Mouse (Mus musculus) adrenal gland, adult 18-20 months (tissue): ENCODE results near the gene Kcnmb1. TPM values are rescaled to one million over a fixed set of nuclear protein-coding genes. Genes with fewer than 3 reads are reported as not detected.
A peak's percentile ranks its signal among the peaks of the same experiment; 100 is the strongest.

Source experiments
- DNase-seq, 2 experiments: peaks; one replicate each; pipeline ENCODE4 v3.0.0; 2021 to 2022; ENCODE audit warnings: low spot score in 2 of 2
- long read RNA-seq, 2 experiments: library from polyadenylated mRNA; stranded (forward); transcript quantifications; one replicate each; pipeline ENCODE4 v2.0.0; 2021
- total RNA-seq, 2 experiments: library from RNA; stranded (reverse); gene quantifications; 1 replicate in 1 of 2; 2 replicates in 1 of 2; pipeline ENCODE4 v1.2.3; 2021

The Kcnmb1 gene
- under 1 TPM; 0.10 to 0.17 TPM for total RNA-seq
- long read RNA-seq, experiment 1, result 0 reads
- long read RNA-seq, experiment 2, result 0 reads

DNA sequence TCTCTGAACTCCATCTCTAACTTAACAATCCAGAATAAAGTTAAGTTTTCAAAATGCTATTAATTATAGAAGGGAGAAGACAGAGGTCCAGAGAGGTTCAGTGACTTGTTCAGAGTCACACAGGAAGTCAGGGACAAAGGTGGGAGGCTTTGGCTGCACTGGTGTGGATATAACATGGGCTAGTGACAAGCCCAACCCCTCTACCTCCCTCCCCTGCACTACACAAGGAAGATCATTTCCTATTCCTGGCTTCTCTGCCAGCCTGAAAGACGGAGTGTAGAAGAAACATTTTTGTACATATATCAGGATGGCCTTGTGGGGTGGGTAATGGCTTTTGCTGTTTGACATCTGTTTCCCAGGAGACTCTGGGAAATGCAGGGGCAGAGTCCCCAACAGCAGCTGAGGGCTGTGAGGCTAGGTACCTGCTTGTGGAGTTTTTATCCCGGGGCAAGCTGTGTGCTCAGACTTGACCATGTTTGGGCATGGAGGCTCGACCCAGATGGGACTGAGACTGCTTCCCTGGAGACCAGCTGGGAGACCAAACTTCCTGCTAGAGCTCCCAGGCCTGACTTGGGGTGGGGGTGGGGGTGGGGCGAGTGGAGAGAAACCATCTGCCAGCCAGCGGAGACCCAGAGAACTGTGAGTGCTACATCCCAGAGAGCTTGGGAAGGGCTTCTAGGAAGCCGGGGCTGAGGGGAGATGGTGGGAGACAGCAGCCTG lies at the start of gene Kcnmb1:
Kcnmb1 (plus strand) TSS at position 326 of the 720 bp plus-strand sequence.
- DNase-seq, result no peak

- no peak for DNase-seq
Observed at GRCm38 (mm10) chr11:33913061-33913460, 49.8 kb upstream of the Kcnmb1 start.

GRCm38 (mm10) chr11:33914216-33914615 lies 48.6 kb upstream of the Kcnmb1 start:
- DNase-seq, result no peak

DNA sequence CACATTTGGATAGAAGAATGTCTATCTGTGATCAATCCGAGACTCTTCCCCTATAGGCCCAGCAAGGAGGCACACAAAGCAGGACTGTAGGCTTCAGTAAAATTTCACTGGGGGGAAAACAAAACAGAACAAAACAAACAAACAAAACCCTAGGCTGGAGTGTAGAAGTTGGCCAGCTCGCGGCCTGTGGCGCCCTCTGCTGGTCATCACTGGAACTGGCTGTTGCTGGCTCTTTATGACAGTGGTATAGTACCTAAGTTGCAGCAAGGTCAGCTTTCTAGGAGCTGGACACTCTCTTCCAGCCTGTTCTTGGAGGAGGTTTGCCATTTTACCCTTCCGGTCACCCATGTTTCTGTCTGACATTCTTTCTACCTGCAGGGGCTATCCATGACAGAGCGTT lies 45.2 kb upstream of the Kcnmb1 start:
- peak; percentile 73 to 75 for DNase-seq

DNA sequence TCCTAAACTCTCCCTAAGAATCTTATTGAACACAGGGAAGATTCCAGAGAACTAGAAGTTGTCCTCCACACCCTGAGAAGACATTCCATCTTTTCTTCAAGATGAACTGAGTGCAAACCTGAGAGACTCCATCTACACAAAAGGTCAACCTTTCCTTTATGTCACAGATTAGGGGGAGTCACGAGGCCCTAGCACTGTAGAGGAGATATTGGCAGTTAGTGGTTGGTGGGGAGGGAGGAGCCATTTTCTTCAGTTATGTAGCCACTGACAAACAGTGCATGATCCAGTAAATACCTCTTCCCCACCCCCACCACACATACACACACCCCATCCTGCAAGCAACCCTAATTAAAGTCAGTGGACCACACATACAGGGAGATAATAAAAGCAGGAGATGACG lies 44.4 kb upstream of the Kcnmb1 start:
- DNase-seq, result no peak

DNA sequence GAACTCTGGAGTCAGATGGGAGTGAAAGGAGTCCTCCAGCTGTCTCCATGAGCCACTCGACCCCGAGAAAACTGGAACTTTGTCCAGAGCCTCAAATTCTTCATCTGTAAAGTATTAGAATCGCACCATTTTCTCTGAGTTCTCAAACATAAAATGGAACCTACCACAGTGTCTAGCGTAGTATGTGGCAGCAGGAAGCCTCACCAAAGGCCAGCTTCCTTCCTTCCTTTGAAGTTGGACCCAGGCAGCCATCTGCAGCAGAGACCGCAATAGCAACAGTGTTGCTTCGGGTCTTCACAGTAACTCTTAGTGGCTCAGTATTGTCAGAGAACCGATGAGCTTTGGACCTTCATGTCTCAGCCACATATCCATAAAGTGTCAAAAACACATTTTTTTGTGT lies 43.0 kb upstream of the Kcnmb1 start:
- no peak for DNase-seq

DNA sequence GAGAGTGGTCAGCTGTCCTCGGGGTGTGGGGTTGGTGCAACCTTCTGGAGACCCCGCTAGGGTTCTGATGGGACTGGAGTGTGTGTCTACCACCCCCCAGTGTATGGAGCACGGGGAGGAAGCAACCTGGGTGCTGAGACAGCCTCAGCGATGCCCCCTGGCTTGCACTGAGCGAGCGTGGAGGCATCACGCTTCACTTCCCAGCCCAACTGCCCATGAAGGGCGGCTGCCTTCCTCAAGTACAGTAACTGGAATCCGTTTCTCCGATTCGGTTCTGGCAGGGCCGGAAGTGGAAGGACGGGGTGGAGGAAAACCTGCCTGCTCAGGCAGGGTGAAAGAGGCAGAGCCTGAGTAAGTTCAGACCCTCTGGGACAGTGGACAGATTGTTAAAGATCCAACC lies 41.4 kb upstream of the Kcnmb1 start:
- no peak for DNase-seq

DNA sequence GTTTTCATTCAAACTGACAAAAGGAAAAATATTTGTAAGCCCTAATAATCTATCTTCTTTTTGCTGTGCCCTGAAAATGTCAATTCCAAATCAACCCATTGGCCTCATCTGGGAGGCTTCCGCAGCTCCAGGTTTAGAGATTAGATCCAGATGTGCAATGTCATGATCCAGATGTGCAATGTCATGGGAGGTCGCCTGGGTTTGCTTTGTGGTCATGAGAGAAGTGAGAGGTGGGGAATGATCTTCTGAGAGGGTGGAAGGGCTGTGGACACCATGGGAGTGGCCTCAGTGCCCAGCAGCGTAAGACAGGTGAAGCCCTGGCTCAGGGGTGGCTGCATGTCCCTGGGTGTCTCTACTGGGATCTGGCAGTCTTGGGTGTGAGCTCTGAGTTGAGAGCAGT lies 39.8 kb upstream of the Kcnmb1 start:
- DNase-seq, result no peak

DNA sequence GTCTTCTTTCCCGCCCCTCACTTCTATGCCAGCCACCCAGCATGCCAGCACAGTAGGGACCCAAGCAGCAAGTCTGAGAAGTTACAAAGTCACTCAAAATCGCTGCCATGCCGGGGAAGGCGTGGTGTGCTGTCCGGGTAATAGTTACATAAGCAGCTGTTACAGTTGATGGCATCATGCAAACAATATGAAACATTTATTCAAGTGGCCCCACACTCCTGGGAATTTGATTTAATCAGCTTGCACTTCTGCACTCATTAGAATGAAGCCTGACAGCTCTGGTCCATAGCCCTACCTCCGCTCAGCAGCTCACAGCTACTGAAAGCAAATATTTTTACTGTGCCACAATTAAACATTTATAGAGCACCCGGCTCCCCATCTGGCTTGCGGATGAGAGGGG lies 37.0 kb upstream of the Kcnmb1 start:
- peak in 1 of 2 experiments; percentile 9 for DNase-seq

- peak in 1 of 2 experiments; percentile 11 for DNase-seq
Observed at GRCm38 (mm10) chr11:33926551-33926950, 36.3 kb upstream of the Kcnmb1 start.

DNA sequence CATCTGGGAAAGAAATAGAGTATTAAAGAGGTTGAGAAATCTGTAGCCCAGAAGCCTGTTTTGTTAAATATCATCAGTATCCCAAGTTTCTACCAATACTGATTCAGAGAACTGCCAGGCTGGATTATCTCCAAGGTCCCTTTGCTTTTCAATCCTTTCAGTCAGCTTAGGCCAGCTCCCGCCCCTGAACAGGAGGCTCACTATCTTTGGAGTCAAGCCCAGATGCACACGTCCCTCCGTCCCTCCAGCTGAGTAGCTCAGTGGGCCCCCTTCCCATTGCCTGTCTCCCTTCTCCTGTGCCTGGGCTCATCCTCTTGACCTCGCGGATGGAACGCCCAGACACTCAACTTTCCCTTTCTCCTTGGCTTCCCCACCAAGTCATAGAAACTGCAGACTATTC lies 35.5 kb upstream of the Kcnmb1 start:
- no peak for DNase-seq

GRCm38 (mm10) chr11:33927836-33928235 lies 35.0 kb upstream of the Kcnmb1 start:
- no peak for DNase-seq

DNA sequence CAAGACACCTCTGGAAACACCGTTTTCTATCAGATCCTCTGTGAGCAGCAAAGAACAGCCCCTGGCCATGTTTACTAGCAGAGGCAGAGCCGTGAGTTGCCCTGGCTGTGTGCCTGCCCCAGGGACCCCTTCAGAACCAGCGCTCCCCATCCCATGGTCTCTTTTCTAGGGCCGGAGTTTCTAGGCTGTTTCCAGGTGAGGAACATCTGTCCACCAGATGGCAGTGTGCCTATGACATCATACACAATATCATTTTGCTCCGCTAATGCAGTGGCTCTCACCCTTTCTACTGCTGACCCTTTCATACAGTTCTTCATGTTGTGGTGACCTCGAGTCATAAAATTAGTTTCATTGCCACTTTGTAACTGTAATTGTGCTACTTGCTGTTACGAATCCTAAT lies 34.2 kb upstream of the Kcnmb1 start:
- DNase-seq, result peak in 1 of 2 experiments; percentile 23

DNA sequence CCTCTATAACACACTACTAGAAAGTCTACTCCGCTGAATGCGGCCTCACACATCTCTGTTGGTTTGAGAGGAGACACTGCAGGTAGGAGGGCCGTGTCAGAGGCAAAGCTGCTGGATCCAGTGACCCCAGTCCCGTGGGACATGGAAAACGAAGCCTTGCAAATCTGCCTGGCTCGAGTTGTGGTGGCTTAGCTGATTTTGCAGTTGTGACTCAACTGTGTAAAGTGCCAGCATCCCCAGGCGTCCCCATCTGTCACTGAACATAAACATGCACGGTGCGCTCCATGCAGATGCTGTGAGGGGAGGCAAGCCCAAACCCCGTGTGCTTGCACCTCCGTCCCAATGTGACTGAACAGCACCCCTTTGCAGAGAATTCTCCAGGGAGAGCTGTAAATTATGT lies 33.4 kb upstream of the Kcnmb1 start:
- no peak for DNase-seq

GRCm38 (mm10) chr11:33931836-33932385 lies 30.9 kb upstream of the Kcnmb1 start:
- DNase-seq, result peak in 1 of 2 experiments; percentile 28

GRCm38 (mm10) chr11:33932386-33933111 lies 30.3 kb upstream of the Kcnmb1 start:
- DNase-seq, result no peak

- DNase-seq, result no peak
Observed at GRCm38 (mm10) chr11:33934286-33934685, 28.5 kb upstream of the Kcnmb1 start.

GRCm38 (mm10) chr11:33937641-33938040 lies 25.2 kb upstream of the Kcnmb1 start:
- no peak for DNase-seq

DNA sequence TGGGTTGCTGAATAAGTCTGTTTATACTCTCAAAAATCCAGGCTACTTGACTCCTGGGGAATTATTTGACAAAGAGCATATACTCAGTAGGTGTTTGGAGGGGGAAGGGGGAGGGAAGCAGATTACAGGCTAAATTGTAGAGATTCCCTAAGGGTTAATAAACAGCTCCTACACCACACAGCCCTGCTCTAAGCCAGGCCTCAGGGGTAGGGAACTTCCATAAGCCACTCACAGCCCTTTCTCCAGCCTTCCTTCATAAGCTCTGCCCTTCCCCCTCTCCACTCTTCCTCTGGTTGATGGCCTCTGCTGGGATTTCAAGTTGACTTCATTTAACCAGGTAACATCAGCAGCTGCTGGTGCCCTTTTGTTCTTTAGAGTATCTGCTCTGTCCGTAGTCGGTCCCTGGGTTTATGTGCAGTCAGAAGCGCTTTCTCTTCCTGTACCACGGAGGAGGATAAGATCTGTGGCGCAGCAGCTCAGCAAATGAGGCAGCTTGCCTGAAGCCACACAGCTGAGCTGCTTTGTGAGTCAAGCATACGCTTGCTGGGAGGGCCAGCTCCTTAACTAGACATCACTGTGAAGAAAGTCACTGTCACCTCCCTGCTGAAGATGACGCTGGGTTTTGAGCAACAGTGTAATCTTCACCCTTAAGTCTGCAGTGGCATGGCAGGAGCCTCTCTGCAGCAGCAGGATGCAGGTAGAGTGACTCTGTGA lies 24.1 kb upstream of the Kcnmb1 start:
- no peak for DNase-seq

- DNase-seq, result no peak
Observed at GRCm38 (mm10) chr11:33939456-33940113, 23.2 kb upstream of the Kcnmb1 start.

DNA sequence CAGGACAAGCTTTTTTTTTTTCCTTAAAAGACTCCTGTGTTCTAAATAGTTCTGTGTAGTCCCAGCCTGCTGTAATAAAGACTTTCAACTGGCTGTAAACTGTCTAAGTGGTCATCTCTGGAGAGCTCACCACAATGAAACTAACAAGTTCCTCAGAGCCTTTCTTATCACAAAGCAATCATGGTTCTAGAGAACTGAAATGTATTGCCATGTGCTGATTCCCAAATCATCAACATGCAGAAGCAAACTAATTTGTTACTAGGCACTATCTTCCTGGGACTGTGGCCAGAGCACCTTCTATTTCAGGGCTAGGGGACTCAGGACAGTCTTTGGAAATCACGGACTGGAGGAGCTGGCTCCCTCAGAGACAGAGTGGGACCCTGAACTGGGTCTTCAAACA lies 19.2 kb upstream of the Kcnmb1 start:
- no peak for DNase-seq
